Mouse (Mus musculus) ES-CJ7 (cell line): Measurements from ENCODE around the gene Habp2.
"Not testable (repeated sequence)": the region's sequence is repeated elsewhere in the genome, so short reads cannot be mapped to it uniquely, and the experiment has no call there.

Experiments used
- DNase-seq: peaks from one replicate; pipeline ENCODE4 v3.0.0; 2011; ENCODE audit warnings: low read depth, low spot score

Gene Habp2

DNA sequence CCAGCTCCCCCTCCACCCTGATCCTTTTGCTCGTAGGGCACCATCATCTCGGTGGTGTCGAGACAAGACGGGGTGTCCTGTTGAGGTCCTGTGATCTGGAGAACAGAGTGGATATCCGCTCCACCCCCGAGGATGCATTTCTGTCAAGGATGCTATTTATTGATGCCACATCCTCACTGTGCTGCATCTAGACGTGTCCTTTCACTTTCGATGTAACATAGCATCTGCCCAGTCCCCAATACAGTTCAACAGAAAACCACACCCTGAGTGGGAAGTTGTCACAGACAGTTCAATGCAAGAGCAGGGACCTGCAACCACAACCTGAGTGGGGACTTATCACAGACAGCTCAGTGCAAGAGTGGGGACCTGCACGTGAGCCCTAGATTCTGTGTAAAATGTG is 9.7 kb downstream of the Habp2 start:
- no peak for DNase-seq

DNA sequence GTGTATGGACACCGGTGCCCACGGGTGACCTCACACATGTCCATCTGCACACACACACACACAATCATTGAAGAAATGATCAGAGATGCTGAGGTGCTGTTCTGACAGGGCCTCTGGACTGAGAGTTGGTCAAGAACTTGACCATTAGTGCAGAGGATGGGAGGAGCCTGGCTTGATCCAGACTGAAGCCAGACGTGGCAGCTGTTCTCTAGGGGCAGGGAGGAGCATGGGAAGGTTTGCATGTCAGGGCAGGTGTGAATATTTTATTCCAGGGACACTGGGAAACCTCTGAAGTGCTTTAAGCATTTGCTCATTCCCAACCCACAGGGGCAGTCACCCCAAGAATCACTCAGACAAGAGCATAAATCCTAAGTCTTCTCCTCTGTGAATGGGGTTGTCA is 10.3 kb downstream of the Habp2 start:
- DNase-seq: peak; percentile 8

DNA sequence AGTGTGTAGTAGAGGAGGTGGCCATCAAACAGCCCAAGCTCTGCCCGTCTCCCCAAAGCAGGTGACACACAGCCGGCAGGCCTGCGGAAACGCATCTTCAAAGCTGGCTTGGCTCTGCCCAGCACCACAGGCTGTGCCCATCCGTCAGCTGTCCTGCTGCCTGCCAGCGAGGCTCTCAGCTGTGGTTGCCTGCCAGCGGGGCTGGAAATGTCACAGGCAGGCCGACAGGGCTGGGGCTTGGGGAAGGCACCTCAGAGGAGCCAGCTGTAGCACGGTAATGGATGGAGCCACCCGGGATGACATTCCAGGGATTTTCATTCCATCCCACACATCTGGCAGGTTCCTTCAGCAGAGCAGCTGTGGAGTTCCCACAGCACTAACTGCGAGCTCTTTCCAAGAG is 13.9 kb downstream of the Habp2 start:
- DNase-seq: no peak

DNA sequence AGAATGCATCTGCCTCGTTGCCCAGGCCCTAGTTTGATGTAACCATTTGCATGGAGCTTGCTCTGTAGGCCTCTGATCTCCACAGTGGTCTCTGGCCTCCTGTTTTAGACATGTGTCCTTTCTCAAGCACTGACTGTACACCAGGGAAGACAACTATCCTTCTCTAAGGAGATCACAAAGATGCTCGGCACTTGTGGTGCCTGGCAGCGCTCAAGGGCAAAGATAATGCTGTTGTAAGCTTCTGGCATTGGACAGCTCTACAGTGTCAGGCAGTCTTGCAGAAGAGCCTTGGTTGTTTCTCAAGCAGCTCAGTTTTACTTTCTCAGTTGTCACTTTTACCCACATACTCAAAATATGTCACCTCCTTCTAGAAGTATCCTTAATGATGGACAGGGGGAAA is 29.6 kb downstream of the Habp2 start:
- DNase-seq: no peak

DNA sequence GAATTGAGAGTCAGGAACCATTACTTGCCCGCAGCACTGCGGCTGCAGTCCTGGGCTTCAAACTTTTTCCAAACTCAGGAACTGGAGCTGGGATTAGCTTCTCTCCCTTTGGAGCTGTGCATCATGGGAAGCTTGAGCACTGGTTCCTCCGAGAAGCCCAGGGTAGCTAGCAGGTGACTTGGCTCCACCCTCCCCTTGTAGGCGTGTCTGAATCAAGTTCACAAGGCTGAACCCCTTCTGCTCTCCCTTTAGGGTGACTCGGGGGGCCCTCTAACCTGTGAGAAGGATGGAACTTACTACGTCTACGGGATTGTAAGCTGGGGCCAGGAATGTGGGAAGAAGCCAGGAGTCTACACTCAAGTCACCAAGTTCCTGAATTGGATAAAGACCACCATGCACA is 32.3 kb downstream of the Habp2 start:
- DNase-seq: no peak

DNA sequence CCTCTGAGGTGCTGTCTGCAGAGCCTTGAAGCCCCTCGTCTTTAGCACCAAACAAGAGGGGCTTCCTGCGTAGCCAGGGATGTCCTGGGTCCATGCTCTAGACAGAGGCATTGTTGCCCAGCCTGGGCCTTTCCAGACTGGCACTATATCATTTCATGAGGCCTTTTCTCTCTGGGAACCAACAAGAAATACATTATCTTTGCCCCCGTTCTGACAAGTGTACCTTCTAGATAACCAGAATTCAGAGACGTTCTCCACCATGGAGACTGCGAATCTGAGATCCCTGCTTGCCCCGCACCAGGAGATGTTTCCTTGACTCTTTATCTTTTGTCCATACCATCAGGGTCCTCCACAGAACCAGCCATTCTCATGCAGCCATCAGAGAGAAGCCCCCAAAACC is 32.7 kb downstream of the Habp2 start:
- DNase-seq: no peak

DNA sequence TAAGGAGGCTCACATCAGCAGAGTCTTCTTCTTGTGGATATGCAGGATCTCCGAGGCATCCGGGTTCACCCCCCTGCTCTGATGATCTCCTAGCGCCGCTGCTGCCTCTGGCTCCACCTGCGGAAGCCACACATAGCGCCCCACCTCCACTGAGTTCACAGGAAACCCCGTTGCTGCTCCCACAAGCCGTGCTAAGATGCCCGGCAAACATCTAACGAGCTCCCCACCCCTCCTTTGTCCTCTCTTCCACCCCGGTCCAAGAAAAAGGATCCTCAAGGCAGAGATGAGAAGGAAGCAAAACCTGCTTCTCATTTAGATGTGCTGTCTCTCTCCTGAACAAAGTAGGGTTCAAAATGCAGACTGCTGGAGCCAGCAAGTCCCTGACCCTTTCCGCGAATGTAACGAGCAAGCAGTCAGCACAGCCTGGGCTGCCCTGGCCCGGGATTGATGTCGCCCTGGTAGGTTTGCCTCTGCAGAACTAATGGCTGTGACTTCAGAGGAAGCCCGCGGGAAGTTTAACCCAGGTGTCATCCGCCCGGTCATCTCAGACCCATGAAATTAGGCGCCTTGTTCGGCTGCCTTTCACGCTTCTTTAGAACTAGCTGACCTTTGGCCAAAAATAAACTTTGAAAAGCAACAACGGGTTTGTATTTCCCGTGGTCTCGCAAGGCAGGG is 33.4 kb downstream of the Habp2 start:
- no peak for DNase-seq

DNA sequence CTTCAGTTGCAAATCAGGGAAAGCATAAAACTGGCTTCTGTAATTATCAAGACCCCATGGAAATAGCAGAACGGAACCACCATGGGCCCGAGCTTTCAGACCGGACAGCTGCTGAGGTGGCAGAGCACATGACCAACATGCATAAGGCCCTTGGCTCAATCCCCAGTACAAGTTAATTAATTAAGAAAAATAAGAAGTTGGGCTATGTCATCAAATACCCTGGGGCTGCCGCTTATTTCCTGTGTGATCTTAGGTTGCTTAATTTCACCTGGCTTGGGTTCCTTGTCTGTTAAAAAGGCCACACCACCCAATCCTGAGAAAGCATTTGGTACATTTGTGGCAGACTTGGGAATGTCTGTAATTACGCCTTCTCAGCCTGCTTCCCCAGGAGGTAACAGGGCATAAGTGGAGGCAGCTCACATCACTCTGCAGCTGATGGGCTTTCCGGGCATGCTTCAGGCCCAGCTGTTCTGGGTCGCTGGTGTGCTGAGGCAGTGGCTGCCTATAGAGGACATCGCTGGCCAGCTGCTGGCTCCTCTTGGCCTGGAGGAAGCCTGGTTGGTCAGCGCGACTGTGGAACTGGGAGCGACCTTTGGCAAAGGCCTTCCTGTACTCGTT is 34.5 kb downstream of the Habp2 start:
- DNase-seq: no peak

DNA sequence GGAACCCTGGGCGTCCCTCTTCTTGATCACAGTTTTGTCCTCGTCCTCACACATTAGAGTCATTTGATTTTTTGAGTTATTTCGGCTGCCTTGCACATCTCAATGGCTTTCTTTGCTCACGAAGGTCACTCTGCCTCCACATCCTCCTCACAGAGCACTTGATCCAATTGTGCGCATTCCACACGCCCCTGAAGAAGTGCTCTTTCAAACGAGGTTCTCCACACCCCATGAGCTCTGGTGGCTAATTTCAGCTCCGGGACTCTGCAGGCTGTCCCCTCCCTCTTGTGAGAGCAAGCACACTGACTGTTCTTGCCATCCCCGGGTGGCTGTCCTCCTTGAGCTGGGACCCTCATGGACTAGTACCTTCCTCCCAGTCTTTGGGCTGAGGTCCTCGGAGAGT is 38.7 kb downstream of the Habp2 start:
- no peak for DNase-seq

DNA sequence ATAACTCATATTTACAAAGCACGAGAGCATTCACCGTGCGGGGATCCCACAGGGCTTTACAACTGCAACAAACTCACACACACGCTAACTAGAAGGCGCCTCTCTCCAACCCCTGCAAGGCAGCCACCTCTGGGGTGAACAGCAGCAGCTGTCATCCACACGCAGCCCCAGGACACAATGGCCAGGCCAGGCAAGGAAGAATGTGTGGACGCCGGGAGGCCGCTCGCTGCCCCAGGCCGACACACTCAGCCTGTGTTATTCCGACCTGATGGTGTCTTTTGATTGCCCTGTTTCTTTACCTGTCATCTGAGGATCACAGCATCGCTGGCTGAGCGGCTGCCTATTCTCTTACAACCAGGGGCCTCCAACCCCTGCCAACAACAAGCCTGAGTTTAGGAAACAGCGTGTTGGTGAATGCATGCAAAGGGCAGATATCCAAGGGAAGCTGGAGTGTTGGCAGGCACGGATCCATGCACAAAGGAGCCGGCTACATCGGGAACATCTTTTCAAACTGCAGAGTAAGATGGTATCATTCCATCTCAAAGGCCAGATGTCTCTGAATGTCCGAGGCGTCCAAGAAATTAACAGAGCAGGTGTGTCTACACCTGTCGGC is 39.4 kb downstream of the Habp2 start:
- DNase-seq: no peak

DNA sequence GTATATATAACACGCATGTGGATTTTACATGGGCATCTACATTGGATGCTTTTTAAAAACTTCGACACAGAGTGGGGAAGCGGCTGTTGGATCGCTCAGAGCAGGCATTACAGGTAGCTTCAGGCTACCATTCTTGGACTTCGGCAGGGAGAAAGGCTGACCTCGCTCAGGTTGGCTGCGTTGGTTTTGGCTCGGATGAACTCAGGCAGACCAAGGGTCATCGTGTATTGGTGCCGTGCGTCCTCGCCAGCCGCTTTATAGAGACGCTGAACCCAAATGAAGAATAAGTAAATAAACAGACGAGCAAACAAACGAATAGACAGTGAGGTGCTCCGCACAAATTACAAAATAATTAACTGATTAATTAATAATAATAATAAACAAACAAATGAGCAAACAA is 49.4 kb downstream of the Habp2 start:
- DNase-seq: no peak

DNA sequence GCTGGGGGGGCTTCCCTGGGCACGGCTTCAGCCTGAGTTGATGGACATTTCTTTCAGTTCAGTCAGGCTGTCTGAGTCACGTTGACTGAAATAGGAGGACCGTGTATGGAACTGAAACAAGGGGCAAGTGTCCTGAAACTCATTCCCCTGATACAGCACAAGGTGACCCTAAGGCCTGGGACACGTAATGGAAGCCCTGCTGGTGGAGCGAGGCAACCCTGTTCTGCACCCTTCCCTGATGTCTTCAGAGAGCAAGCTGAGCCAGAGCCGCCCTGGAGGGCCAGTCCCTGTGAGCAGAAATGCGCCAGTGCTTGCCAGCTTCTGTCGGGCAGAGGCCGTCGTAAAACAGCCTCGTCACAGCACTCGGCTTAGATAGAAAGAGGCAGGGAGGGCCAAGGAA is 49.9 kb downstream of the Habp2 start:
- DNase-seq: no peak

DNA sequence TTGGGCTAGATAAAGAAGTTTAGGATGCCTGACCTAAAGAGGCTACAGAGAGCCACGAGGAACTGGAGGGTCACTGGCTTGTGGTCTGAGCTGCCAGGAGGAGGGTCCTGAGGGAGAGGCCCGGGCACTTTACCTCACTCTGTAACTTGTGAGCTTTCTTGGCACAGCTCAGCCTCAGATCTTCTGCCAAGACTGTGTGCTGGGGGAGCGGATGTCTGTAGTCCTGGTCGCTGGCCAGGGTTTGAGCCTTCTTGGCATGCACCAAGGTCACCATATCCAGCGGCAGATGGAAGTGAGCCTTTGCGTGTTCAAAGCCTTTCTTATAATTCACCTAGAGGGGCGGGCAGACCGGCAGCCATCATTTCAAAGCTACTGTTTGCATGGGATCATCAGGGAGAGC is 55.1 kb downstream of the Habp2 start:
- DNase-seq: no peak

DNA sequence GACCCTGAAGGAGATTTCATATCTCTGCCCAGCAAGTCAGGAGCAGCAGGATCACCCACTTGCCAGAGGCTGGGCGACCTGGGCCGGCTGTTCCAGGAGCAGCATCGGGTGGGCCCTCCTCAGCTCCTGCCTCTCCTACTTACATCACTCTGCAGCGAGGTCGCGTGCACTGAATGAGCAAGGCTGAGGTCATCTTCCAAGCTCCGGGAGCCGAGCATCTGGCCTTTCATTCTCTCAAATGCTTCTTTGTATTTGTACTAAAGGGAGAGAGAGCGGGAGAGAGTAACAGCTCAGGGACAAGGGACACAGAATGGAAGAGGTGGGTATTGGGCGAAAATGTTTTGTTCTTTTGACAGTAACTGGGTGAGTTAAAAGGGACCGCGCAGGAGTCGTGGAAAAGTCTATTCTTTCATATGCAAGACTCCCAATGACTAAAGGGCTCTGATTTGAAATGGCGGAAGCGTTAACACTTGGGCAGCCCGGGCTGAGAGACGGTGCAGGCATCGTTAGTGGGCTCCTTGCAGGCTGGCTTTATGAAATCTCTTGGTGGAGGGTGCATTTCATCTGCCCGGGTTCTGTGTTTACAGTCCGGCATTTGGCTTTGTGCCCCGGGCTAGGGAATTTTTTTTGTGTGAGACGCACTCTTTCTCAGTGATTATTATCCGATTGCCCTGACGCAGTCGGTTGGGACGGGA is 57.1 kb downstream of the Habp2 start:
- DNase-seq: peak; percentile 34

DNA sequence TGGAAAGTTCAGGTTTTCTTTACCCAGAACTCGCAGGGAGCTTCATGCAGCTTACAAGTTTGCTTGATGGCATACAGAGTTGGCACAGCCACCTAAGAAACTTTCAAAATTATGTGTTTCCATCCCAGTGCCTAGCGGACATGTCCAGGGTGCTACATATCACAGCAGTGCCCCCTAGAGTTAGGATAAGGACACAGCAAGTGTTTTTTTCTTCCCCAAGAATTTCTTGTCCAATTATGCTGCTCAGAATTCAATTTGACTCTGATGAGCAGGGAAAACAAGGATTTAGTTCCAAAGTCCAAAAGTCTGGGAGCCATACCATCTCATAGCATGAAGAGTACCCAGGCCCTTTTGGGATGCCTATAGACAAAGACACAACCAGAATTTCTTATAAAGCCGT is 59.1 kb downstream of the Habp2 start:
- DNase-seq: peak; percentile 47

DNA sequence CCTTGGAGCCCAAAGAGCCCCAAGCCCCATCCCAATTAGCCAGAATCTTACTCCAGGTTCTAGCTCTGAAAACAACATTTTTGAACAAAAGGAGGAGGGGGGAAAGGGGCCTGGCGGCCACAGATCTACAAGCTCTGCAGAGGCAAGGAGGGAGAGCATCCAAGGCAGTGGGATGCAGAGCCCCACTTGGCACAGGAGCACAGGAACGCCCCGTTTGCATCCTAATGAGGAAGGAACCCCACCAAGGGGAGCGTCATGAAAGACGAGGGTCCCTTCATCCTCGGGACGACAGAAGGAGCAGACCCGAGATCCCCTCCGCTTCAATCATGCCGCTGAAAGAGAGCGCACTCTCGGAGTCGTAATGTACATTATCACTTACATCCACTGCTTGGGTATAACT is 59.8 kb downstream of the Habp2 start:
- no peak for DNase-seq

DNA sequence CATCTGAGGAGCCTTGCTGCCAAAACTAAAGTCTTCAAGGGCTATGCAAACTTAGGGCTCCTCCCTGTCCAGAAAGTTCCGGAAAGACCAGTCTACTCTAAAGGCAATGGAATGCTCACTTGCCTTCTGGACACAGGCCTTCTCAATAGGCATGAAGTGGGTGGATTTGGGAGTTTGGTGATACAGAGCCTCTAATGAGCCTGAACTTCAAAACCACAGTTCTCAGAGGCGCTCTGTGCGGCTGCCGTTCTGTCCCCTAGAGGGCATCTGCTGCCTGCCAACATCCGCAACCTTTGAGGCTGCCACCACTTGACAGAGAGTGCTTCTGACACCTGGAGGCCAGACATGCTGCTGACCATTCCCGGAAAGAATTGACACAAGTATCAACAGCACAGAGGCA is 62.4 kb downstream of the Habp2 start:
- peak; percentile 52 for DNase-seq

DNA sequence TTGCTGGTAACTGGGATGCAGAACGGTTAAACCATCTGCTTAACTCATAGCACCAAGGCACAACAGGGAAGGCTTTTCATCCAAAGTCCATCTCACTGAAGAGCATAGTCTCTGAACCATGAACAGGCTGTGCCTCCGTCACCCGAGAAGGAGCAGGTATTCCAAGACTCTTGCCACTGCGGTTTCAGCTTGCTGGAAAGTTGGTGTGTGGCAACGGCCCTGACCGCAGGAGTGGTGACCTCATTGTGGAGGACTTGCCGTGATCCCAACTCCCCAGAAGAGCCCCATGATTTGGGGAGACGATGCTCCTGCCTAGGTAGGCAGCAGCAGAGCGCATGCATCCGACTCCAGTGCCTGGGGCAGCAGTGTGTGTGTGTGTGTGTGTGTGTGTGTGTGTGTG is 66.8 kb downstream of the Habp2 start:
- DNase-seq: no peak

DNA sequence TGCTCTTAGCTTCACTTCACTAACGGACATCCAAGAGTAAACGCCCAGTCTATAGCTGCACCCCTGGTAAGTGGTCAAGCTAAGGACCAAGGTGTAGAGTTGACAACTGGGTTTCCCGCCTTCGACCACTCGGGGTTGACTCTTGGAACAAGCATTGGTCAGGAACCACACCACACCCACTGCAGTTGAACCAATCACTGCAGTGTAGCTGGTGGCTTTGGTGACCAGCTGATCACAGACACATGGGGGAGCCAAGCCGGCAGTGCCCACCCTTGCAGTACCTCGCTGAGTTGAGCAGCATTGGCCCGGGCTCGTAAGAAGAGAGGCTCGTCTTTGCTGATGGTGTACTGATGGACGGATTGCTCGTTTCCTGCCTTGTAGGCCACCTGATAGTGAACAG is 68.3 kb downstream of the Habp2 start:
- no peak for DNase-seq

DNA sequence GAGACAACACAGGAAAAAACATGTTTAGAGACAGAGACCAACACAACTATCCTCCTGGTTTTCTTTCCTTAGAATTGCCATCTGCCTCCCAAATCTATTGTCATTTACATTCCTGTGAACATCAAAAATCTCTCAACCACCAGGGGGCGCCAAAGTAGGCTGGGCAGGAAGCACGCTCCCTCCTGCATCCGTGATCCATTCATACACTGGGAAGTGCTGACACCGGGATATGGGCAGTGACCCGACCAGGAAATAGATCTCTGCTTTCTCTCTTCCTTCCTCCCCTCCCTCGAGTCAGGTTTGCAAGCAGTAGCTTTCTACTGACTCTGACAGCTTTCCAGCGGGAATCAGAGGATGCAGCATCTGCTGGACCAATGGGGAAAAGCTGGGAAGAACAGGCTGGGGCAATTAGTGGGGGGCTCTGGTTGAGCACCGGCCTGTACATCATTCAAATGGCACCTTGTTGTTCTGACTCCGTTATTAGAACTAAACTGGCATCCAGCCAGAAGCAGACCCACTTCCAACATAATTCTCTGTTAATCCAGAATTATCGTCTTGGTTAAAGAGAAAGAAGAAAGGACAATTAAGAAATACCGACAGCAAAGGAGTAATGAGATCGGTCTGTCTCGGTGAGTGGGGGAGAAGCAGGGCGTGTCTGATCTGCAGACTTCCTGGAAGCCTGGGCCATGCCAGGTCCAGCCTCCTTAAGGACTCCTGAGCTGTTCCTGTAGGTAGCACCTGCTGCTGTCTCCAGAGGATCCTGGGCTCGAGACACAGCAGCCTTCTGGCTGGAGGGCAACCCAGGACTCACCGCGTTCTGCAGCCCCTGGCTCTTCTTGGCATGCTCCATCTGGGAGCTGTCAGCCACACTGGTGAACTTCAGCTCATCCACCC is 69.8 kb downstream of the Habp2 start:
- DNase-seq: peak; percentile 86

DNA sequence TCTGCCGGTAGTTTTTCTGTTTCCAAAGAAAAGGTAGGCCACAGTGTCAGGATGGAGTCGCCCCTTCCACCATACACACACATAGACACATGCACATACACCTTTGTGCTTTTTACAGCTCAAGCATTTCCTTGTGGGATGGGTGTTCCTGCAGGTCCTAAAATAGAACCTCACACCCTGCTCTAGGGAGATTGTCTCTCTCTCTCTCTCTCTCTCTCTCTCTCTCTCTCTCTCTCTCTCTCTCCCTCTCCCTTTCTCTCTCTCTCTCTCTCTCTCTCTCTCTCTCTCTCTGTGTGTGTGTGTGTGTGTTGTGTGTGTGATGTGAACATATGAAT is 70.4 kb downstream of the Habp2 start:
- DNase-seq: not testable (repeated sequence)

DNA sequence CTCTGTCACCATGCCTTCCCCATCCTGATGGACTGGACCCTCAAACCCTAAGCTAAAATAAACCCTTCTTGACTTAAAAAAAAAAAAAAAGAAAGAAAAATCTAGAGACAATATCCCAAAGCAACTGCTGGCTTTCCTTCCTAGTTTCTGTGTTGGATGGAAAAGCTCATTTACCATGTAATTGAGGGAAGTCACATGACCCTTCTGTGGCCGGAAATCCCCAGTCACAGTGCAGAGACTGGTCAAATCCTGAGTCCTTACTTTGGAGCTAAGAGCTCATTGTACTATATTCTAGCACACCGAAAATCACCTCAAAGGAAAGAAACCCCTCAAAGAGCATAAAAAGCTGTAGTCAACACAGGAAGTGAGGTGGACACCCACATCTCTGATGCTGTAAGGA is 72.0 kb downstream of the Habp2 start:
- DNase-seq: no peak
